Mouse (Mus musculus): ENCODE results near the gene Galnt7. TPM values are rescaled to one million over a fixed set of nuclear protein-coding genes. Genes with fewer than 3 reads are reported as not detected.
"Not testable (repeated sequence)": the region's sequence is repeated elsewhere in the genome, so short reads cannot be mapped to it uniquely, and the experiment has no call there.

The Galnt7 gene
- polyA plus RNA-seq, 1 experiment: 8.9 TPM

DNA sequence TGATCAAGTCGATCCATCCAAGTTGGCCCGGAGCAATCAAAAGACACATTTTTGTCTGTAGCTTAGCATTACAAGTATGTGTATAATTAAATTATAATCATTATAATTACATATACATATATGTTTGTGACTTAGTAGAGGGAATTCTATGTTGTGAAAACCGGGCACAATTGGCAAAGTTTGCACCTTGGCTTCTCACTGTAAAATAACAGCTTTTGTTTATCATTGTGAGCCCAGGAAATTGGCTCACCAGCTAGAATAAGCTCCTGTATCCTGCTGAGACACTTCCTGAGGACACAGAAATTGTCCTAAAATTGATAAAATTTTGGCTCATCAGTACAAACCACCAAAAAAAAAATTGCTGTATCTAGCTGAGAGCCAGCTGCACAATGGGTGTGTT is 106.4 kb downstream of the Galnt7 start:
- no peak for DNase-seq (ENCODE audit: extremely low spot score in 1 of 2, low spot score in 1 of 2)

DNA sequence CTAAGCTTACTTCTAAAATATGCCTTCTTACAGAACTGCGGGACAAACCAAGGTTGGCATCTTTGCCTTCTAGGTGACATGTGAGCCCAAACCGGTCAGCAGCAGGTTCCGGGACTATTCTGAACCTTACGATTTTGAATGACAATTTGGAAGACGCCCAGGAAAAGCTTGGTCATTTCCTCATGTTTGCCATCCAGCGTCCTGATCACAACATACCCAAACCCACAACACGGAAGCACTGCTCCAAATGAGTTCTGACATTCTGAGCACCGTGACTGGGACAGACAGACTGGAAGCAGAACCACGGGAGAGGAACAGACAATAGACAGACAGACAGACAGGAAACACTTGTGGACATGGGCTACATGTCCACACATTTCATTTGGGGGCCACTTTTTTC is 111.4 kb downstream of the Galnt7 start:
- no peak for DNase-seq (ENCODE audit: extremely low spot score in 1 of 2, low spot score in 1 of 2)

DNA sequence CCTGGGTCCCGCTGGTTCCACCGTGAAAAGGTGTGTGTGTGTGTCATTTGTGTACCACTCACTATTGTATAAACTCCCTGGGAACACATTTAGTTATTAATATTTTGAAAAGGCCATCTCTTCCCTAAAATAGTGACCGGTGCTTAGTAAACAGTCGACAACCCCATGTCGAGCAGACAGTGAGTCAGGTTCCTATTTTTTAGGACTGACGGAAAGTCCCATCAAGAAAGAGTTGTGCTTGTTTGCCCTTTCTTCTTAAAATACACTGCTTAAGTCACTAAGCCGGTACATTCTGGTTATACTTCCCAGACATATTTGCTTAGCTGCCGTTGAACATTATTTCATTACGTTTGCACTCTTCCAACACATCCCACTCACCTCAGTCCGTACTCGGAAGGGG is 111.9 kb downstream of the Galnt7 start:
- no peak for DNase-seq (ENCODE audit: extremely low spot score in 1 of 2, low spot score in 1 of 2)

DNA sequence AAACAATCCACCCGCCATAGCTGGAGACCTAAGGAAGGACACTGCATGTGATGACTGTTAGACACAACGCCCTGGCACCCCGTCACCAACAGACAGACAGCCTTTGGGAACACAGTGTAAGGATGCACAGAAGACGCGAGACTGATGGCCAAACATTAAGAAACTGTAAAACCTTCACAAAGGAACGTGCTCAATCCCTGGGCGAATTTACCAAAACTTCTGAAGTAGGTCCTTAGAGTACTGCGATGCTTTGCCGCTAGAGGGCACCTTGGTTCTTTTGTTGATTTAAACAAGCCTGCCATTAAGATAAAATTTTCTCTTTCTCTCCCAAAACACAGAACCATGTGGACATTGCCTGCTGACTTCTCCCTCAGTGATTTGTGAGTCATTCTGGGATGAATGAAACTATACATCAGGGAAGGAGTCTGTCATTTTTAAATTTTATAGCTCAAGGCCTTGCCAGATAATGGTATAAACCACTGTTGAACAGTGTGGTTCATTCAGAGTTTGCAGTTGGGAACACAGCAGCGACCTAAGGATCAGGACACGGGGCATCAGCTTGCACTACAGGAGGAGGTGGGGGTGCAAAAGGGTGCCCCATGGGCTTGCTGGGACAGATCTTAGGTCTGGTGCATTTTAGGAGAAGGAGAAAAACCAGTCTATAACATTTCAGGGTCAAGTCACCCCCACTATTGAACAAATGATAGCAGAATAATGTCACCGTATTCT is 112.6 kb downstream of the Galnt7 start:
- peak; percentile 23 to 86 for DNase-seq (ENCODE audit: extremely low spot score in 1 of 2, low spot score in 1 of 2)

DNA sequence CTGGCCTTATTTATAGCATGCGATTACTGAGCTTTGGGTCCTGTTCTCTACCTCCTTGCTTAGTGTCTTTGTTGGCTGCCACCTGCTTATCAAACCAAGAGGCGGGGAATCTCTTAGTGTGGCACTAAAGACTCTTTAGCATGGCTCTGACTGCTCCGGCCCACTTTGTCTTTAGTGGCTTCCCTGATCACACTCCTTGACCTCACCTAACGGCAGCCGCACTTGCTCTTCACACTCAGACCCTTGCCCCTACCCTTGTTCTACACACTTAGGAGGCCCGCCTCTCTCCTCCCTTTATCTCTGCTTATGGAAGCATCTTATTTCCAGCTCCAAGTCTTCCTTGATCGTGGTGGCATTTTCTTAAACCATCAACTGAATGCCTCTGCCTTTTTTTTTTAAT is 114.2 kb downstream of the Galnt7 start:
- DNase-seq (ENCODE audit: extremely low spot score in 1 of 2, low spot score in 1 of 2): no peak

DNA sequence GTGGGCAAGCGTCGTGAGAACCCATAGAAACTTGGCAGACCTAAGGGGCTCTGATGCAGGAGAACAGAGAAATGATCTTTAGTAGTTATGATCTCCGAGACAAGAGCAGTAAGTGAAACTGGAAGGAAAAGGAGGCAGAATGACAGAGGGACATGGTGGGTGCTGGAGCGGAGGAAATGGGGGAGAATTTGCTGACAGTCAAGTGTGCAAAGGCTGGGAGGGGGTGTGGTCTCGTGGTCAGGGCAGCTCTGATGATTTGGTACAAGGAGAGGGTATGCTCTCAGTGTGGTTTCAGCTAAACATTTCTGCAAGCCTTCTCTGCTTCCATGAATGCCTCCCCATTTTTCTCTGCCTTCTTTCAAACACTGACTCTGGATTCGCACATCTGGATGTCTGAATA is 116.7 kb downstream of the Galnt7 start:
- no peak for DNase-seq (ENCODE audit: extremely low spot score in 1 of 2, low spot score in 1 of 2)

DNA sequence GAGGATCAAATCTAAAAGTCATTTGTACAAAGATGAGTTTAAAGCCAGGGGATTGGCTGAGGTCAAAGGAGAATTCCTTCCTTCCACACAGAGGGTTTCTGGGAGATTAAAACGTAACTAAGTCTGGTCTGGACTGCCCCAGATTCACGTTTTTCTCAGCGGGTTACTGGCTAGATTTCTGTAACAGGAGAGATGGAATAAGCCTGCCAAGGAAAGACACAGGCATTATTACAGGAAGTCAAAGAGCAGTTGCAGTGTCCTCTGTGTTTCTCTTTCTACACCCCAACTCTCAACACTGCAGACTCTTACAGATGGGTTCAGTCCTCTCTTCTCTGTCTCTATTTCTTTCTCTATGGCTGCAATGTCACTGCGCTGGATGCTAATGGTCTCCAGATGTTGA is 118.3 kb downstream of the Galnt7 start:
- no peak for DNase-seq (ENCODE audit: extremely low spot score in 1 of 2, low spot score in 1 of 2)

DNA sequence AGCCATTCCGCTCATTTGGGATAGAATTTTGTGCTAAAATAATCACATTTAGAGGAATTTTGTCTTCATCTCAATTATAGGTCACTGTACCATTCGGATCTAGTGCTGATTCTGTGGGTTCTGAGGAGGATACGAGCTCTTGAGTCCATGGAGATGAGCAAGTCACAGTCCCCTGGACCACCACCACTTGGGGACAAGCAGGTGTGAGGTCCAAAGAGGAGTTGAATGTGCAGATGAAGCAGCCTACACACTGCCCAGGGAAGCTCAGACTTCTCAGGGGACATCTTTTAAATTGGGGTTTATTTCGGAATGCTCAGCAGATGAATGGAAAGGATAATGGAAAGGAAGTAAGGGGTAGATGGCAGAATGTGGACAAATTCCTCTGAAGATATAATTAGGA is 119.7 kb downstream of the Galnt7 start:
- no peak for DNase-seq (ENCODE audit: extremely low spot score in 1 of 2, low spot score in 1 of 2)

DNA sequence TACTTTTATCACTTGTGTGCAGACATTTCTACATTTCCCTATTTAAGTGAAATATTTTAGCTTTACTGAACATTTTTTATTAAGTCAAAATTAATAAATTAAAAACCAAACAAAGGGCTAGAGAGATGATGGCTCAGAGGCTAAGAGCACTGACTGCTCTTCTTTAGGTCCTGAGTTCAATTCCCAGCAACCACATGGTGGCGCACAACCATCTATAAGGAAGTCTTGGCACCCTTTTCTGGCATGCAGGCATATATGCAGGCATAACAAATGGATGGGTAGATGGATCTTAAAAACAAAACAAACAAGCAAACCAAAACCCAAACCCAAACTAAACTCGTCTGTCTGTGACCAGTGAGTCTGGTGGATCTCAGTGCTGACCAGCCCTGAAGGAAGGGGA is 120.6 kb downstream of the Galnt7 start:
- peak in 1 of 2 experiments; percentile 42 for DNase-seq (ENCODE audit: extremely low spot score in 1 of 2, low spot score in 1 of 2)

DNA sequence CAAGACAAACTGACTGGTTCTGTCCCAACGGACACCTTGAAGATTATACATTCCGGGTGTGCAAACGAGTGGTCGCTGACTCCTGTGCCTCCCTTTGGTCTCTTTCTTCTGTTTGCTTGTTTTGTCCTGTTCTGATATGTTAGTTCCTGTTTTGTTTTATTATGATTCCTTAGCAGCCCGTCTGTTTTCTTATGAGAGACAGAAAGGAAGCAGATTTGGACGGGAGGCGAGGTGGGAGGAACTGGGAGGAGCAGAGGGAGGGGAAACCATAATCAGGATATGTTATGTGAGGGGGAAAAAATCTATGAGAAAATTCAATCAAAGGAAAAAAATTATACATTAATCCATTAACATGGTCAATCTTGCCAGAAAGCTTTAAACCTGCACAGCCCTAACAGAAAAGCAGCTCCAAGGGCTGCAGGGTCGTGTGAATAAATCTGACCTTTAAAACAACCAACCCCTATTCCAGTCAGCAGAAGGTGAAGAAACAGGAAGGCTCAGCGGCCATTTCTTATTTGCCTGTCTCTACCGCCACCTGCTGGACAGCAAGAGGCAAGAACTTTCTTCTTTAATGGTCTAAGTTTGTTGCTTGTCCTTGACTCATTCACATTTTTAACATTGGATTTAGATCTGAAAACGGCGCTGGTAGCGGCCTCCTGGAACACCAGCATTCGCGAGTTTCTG is 122.0 kb downstream of the Galnt7 start:
- peak in 1 of 2 experiments; percentile 90 for DNase-seq (ENCODE audit: extremely low spot score in 1 of 2, low spot score in 1 of 2)

DNA sequence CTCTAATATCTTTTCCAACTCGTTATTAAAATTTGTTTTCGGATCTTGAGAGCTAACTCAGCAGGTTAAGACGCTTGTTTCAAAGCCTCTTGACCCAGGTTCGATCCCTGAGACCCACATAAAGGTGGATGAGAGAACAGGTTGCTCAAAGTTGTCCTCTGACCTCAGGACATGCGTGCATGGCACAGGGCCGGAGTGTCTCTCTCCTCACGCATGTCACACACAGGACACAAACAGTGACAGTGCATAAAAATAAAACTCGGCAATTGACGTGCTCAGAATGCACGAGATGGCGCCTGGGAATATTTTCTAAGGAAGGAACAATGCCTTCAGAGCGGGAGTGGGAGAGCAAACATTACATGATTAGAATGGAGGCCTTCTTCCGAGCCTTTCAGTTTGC is 122.6 kb downstream of the Galnt7 start:
- DNase-seq (ENCODE audit: extremely low spot score in 1 of 2, low spot score in 1 of 2): no peak

DNA sequence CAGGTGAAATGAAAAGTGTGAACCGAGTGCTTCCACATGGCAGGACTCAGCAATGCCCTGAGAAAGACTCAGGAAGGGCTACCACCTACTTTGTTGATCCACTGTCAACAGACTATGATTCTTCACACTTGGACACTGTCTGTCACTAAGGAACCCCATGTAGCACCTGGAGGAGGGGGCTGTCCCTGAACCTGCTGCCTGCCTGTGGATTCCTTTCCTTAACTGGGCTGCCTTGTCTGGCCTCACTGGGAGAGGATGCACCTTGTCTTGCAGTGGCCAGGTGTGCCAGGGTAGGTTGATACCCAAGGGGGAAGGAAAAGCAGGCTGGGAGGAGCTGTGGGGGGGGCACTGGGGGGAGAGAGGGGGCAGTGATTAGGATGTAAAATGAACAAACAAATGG is 124.8 kb downstream of the Galnt7 start:
- no peak for DNase-seq (ENCODE audit: extremely low spot score in 1 of 2, low spot score in 1 of 2)

DNA sequence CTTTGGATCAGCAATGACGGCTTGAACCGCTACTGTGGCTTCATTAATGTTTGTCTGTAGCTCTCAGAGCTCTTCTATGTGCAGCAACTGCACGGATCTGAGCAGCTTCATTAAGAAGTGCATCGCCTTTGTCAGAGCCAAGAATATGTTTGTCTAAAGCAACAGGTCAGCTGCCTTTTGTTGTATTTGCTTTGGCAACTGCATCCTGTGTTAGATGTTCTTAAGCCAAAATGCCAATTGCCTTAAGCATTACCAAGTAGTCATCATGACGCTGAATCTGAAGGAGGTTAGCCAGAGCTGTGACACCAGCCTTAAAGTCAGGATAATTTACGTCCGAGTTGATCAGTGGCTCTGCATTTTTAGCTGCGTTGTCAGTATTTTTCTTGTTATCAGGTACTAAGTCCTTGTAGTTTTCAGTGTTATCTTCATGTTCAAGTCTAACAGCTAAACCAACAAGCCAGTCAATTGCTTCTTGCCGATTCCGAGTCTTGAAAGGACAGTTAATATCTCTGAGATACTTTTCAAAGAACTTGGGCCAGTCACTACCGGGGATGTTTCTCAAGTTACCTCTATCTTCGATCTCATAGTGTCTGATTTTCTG is 132.5 kb downstream of the Galnt7 start:
- no peak for DNase-seq (ENCODE audit: extremely low spot score in 1 of 2, low spot score in 1 of 2)

DNA sequence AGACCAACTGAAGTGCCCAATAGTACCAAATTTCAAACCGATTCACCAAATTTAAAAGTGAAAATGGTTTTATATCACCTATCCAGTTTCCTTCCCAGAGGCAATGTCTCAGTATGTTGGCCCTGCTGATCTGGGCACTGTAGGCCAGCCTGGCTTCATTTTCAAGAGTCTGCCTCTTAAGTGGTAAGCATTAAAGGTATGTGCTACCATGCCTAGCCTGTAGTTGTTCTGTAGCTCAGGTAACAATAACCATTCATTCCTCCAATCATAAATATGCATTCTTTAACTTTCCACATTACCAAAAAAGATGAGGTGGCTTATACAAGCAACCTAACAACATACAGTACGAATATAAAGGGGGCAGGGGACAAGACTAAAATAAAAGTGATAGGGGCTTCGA is 135.1 kb downstream of the Galnt7 start:
- DNase-seq (ENCODE audit: extremely low spot score in 1 of 2, low spot score in 1 of 2): no peak

DNA sequence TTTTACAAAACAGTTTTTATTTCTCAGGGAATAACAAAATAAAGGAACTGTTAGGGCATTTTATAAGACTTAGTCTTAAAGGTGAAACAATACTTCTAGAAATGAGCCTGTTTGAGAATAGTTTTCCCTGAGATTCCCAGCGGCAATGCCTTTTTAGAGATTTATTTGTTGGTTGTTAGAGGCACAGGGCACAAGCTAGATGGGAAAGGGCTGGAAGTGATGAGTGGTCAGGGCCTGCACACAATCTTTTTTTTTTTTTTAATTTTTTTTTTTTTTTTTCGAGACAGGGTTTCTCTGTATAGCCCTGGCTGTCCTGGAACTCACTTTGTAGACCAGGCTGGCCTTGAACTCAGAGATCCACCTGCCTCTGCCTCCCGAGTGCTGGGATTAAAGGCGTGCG is 136.1 kb downstream of the Galnt7 start:
- not testable (repeated sequence) for DNase-seq (ENCODE audit: extremely low spot score in 1 of 2, low spot score in 1 of 2)

DNA sequence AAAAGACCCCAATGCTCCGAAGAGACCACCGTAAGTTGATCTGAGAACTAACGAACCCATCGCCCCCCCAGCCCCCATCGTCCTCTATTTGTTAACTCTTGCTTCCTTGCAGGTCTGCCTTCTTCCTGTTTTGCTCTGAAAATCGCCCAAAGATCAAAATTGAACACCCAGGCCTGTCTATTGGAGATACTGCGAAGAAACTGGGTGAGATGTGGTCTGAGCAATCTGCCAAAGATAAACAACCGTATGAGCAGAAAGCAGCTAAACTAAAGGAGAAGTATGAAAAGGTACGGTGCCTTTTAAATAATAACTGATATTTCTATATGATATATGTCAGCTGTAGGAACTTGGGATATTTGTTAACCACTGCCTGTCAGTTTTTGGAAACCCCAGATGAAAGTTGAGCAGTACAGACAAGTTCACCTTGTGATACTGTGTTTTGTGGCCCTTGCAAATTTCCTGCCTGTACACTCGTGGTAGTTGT is 139.6 kb downstream of the Galnt7 start:
- DNase-seq (ENCODE audit: extremely low spot score in 1 of 2, low spot score in 1 of 2): not testable (repeated sequence)

DNA sequence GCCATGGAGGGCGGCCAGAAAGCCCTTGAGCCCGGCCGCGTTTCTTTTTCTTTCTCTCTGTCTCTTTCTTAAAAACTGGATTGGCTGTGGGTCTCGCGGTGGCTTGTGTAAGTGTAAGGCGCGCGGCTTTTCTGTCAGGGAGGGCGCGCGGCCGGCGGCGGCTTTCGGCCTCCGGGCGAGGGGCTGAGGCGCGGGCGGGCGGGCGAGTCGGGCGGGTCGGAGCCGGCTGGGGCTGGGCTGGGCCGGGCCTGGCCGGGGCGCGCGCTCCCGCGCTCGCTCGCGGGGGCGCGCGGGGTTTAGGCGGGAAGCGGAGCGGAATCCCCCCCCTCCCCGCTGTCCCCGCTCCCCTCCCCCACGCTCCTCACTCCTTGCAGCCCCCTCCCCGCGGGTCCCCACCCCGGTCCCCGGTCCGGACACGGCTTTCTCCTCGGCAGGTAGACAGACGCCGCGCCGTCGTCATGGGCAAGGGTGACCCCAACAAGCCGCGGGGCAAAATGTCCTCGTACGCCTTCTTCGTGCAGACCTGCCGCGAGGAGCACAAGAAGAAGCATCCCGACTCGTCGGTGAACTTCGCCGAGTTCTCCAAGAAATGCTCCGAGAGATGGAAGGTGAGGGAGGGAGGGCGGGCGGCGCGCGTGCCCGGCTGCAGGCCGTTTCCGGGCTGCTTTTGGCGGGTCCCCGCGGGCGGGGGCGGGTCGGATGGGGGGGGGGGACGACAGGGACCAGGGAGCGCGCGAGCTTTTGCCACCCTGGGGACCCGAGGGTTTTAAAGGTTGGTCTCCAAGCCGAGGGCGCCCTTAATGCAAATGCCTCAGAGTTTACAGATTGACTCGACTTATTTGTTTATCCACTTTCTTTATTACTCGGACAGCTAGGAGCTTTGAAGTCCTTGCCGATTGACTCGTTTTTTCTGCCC is 140.4 kb downstream of the Galnt7 start:
- no peak for DNase-seq (ENCODE audit: extremely low spot score in 1 of 2, low spot score in 1 of 2)

DNA sequence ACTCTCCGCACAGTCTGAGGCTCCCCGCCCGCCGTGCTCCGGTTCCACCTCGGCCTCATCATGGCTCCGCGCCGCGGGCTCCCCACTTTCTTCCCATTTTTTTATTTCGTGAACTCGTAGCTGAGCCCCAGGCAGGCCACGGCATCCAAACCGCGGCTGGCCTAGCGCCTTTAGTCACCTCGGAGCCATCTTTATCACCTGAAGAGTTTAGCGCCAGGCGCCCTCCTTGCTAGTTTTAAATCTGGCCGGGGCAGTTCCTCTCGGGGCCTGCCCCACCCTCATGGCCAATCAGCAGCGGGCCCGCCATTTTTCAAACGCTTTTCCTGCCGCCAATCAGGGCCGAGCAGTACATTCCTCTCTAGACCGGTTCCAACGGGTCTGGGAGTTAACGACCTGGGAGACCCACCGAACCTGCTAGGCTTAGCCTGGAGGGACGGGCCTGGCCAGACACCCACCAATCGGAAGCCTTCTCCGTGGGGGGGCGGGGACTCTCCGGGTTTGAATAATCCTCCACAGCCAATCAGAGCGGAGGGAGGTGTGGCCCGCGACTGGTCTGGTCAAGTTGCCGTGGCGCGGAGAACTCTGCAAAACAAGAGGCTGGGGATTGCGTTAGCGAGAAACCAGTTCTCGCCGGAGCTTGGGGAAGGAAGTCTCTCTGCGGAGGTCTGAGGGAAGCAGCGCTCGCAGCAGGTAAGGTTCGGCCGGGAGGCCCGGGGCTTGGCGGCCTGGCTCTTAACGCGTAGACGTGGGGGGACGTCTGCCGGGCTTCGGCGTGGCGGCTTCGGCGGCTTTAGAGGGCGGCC is 141.3 kb downstream of the Galnt7 start, which contains the start of gene Hmgb2:
TSS of gene Hmgb2 (plus strand) at position 592 of the 803 bp plus-strand sequence.
- peak; percentile 99 to 100 for DNase-seq (ENCODE audit: extremely low spot score in 1 of 2, low spot score in 1 of 2)

DNA sequence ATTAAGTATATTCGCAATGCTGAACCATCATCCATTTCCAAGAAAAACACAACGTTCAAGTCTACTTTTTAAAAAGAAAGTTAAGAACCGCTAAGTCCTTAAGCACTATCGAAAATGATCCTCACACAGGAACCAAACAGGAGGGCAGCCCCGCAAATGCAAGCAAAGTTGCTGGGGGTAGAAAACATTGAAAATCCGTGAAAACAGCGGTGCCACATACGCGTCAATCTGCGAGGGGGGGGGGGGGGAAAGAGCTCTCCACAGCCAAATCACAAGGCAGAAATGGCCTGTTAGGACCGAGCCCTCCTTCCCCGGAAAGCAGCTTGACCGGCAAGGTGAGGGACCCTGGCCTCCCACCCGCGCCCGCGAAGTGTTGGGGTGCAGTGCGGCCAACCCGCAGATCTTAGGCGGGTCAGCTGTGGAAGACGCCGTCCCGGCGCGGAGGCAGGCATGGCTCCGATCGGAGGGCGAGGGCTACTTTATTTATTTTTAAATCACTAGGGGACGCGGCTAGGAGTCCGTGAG is 142.0 kb downstream of the Galnt7 start:
- no peak for DNase-seq (ENCODE audit: extremely low spot score in 1 of 2, low spot score in 1 of 2)

DNA sequence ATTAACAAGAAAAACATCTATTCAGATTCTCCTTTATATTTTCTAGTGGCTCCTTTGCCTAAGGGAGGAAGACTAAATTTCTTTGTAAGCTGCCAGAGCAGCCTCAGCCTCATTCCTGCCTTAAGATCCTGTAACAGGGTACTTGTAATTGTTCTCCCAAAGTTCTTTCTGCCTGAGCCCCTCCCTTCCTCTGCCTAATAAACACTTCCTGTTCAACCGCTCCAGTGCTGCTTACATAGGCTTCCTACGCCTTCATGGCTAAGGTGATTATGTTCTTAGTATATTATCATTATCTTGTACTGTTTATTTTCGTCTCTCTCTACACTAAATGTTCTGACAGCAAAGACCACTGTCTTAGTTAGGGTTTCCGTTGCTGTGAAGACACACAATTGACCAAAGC is 144.2 kb downstream of the Galnt7 start:
- DNase-seq (ENCODE audit: extremely low spot score in 1 of 2, low spot score in 1 of 2): no peak
